Mouse (Mus musculus): ENCODE data around the gene Opa3.

DNA sequence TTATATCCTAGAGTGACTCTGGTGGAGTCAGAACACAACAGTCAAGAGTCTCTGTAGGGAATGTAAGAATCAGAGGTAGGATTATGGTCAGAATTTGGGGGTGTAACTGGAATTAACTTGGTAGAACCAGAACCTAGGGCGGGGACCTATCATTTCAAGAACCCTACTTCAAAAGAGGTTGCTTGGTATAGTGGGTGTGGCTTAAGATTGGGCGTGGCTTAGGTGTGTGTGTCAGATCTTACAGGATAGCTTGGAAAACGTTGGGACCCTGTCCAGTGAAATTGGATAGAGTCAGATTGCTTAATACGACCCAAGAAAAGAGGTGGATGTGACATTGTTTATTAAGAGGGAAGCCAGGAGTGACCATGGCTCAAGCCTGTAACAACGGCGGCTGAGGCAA, 48.2 kb upstream of the Opa3 start:
- TF ChIP-seq CEBPB (IDR thresholded peaks at IDR 0.05; ENCODE audit: low read depth) = no peak
- TF ChIP-seq CTCF (IDR thresholded peaks at IDR 0.05; ENCODE audit: control insufficient read depth, insufficient read depth, insufficient read length) = no peak
- TF ChIP-seq USF1 (IDR thresholded peaks at IDR 0.05; ENCODE audit: low read depth) = no peak
- no peak for TF ChIP-seq MAX (IDR thresholded peaks at IDR 0.05)
